Mouse (Mus musculus) c-Kit-positive CD71-positive TER-119-positive erythroid progenitor cells, embryonic 14.5 days (primary cell): ENCODE measurements around the gene Acot3.
"Not testable (repeated sequence)": the region's sequence is repeated elsewhere in the genome, so short reads cannot be mapped to it uniquely, and the experiment has no call there.

ENCODE experiments used
- DNase-seq: peaks from one replicate; pipeline ENCODE4 v3.0.0-alpha.2; 2013; ENCODE audit warnings: low spot score

The Acot3 gene

DNA sequence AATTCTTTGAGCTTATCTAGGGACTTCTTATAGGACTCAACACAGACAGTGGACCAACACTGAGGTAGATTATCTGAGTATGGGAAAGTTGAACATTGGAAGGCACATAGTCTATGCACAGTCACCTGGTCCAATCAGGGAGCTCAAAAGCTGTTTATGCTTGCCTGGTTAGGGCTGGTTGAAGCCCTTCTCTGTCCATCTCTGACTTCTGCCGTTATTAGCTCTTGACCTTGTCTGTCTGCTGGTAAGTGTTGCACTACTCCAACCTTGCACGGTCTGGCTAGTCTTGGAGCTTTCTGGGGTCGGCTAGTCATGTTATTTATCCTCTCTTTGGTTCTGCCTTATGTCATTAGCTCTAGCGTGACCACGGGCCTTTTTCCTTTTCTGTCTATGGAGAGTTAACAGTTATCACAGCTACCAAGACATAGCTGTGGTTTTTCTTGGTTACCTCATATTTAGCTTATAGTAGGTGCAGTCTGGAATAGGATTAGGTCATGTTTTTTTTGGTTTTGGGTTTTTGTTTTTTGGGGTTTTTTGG, at the start of gene Acot3:
Gene Acot3 (plus strand): TSS at position 208 of the 538 bp plus-strand sequence.
- DNase-seq: no peak

DNA sequence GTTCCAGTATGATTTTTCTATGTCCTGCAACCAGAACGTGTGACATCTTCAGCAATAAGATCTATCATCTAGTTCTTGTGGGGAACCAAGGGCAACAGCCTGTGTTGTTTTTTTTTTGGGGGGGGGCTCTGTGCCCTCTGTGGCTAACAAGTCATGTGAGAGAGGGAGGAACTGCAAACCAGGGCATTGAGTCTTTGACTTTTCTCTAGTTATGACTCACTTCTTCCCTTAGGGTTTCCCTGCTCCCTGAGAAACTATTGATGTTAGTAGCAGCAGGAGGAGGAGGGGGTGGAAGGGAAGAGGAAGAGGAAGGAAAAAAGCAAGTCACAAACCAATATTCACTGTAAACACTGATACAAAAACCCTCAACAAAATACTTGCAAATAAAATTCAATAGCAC, 48.1 kb upstream of the Acot3 start:
- DNase-seq: no peak

- no peak for DNase-seq
Measured at GRCm38 (mm10) chr12:84008251-84008650, 43.7 kb upstream of the Acot3 start.

DNA sequence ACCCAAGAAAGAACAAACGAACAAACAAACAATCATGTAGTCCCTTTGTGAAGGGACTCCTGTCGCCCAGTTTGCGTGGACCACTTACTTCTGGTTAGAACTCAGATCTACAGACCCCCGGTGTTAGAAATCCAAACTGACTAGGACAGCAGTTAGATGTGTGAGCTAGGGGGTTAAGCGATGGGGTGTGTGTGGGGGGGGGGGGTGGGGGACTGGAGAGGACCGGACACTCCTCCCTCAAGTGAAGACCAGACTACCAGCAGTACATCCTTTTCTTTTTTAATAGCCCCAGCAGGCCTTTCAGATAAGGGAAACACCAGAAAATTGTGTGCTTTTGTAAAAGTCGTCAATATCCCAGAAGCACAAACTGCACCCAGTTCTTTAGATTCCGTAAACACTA, 43.2 kb upstream of the Acot3 start:
- DNase-seq: no peak

DNA sequence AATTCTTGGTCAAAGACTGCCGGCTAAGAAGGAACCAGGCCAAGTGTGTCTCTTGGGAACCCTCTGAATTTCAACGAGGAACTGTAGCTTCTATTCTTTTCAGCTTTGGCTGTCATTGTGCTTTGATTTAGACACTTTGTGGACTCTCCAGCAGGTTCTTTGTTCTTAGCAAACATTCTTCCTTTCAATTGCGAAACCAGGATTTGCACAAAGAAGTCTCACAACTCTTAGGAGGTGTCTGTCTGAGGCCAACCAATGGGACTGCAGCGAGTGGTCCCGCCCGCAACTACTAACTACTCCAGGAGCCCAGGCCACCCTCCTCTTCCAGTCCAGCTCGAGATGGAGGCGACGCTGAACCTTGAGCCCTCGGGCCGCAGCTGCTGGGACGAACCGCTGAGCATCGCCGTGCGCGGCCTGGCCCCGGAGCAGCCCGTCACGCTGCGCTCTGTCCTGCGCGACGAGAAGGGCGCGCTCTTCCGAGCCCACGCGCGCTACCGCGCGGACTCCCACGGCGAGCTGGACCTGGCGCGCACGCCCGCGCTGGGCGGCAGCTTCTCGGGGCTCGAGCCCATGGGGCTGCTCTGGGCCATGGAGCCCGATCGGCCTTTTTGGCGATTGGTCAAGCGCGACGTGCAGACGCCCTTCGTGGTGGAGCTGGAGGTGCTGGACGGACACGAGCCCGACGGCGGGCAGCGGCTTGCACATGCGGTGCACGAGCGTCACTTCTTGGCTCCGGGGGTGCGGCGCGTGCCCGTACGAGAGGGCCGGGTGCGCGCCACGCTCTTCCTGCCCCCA, 42.6 kb upstream of the Acot3 start, which contains the start of gene Acot1:
Gene Acot1 (plus strand): TSS at position 320 of the 795 bp plus-strand sequence.
- not testable (repeated sequence) for DNase-seq

- no peak for DNase-seq
Measured at GRCm38 (mm10) chr12:84010201-84010600, 41.7 kb upstream of the Acot3 start.

GRCm38 (mm10) chr12:84011251-84012040, 40.5 kb upstream of the Acot3 start:
- DNase-seq: no peak

GRCm38 (mm10) chr12:84013130-84013529, 38.8 kb upstream of the Acot3 start:
- DNase-seq: no peak

DNA sequence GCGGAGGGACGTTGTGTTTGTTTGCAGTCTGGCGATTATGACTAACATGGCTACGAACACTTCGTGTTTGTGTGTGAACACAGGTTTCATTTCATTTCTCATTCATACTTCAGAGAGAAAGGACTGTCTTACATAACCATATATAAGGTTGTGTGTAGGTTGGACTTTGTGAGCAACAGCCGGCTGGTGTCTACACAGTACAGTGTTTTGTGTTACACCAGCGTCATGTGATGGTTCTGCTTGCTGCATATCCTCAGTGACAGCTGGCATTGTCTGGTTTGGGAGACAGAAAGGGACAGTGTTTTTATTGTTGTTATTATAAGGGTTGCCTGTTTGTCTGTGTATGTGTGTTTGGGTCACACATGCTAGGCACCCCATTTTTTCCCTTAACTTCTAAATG, 38.2 kb upstream of the Acot3 start:
- no peak for DNase-seq

DNA sequence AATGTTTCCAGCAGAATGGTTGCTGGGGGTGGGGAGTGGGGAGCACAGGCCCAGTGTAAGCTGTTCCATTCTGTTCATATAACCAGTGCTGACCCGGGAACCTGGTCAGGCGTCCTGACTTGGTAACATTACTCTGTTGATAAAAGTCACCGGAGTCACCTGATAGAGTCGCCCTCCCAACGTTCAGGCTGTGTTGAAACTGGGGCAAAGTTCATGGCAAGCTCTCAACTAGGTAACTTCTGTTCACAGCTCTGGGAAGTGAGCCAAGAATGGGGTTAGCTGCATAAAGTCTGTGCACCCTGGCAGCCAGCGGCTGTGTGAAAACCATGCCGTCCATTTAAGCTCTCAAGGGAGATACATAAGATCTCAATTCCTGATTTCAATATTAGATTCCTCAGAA, 31.4 kb upstream of the Acot3 start:
- DNase-seq: not testable (repeated sequence)

- DNase-seq: not testable (repeated sequence)
Measured at GRCm38 (mm10) chr12:84022266-84022665, 29.7 kb upstream of the Acot3 start.

GRCm38 (mm10) chr12:84023052-84023745, 28.7 kb upstream of the Acot3 start:
- no peak for DNase-seq

DNA sequence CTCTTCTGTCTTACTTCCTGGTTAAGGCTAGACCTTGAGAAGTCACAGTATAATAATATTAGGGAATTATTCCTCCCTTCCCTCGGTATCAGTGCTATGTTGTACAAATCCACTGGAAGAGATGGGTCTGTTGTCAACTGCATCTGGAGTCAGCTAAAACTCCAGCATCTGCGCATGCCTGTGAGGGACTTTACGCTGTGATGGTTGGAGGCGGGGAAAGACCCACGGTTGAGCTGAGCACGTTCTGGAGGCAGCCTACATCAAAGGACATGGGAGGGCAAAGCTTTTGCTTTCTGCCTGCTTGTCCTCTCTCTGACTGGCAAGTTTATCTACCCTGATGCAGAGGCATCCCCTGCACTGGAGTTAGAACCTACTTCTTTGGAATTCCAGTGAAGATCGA, 26.1 kb upstream of the Acot3 start:
- DNase-seq: no peak

GRCm38 (mm10) chr12:84028328-84028727, 23.6 kb upstream of the Acot3 start:
- not testable (repeated sequence) for DNase-seq

DNA sequence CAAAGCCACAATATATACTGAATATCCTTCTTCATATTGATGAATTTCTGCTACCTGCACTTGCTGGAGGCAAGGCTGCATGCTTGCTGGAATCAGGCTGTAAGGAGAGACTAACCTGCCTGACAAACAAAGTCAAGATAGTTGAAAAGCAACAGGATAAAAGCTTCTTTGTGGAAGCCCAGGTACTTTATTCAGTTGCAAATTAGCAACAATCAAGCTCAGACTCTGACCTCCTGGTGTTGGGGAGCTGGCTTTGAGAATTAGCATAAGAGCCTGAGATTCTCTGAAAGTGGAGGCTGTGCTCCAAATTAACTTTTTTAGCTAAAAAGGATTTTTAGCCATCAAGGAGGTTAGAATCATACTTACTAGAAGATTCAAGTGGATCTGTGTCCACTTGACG, 22.9 kb upstream of the Acot3 start:
- DNase-seq: not testable (repeated sequence)

DNA sequence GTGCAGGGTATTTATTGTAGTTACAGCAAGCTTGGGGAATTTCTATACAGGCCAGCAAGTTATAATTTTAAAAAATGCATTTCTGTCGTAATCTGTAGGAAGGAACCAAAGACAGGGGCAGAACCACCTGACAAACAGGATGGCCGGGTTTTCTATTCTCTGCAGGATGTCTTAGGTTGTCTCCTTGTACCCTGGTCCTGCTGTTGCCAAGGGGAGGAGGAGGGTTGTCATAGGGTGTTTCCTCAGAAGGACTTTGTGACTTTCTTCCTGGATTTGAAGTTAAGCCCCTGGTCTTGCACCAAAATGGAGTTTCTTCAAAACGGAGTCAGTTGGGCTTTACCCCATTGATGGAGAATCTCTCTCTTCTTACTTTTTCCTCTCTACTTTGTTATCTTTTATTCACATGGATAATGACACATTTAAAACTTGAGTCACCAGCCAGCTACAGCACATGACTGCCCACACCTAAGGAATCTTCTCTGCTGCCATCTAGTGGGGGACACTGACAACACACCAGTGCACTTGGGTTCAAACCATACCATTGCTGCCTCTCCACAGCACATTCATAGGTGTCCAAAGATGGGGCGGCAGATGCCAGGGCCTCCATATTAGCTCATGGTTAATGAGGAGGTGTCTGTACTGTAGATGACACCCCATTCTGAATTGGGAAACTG, 21.1 kb upstream of the Acot3 start:
- DNase-seq: peak; percentile 65

DNA sequence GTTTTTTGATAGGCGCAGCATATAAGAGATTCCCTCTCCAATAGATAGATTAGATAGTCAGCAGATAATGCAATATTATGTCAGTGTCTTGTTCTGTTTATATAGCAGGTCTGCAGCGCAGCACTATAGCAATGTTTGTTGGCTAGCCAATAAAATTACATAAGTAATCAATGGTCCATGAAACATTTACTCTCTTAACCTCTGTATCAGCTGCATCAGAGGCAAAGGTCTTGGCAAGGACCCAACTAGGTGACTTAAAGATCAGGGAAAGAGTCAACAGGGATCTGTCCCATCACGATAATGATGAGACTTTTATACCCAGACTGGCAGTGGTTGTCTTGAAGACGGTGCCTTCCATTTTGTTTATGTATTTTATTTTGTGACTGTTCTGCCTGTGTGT, 19.1 kb upstream of the Acot3 start:
- no peak for DNase-seq

DNA sequence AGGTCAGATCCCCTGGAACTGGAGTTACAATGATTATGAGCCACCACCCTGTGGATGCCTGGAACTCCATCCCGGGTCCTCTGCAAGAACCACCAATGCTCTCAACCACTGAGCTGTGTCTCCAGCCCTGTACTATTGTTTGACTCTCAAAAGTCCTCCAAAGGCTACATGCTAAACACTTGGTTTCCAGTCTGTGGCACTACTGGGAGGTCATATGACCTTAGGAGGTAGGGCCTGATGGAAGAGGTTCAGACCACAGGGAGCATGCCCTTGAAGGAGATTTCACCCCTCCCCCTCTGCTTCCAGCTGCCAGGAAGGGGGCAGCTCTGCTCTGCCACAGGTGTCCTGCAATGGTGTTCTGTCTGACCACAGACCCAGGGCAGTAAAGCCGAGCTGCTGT, 18.6 kb upstream of the Acot3 start:
- DNase-seq: not testable (repeated sequence)

DNA sequence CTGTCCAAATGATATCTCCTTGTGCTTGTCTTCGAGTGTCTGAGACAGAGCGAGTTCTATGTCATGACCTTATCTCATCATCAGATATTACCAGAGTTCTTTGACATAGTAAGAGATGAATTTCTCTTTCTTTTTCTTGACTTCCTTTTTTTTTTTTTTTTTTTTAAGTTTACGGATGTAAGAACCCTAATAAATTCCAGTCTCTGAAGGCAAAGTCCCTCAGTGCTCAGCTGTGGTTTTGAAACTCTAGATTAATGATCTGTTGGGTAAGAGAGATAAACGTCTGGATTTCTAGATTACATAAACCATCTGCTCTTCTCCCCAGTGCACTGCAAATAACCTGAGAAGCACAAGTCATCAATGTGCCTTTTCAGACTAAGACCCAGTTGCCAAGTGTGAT, 17.8 kb upstream of the Acot3 start:
- no peak for DNase-seq

DNA sequence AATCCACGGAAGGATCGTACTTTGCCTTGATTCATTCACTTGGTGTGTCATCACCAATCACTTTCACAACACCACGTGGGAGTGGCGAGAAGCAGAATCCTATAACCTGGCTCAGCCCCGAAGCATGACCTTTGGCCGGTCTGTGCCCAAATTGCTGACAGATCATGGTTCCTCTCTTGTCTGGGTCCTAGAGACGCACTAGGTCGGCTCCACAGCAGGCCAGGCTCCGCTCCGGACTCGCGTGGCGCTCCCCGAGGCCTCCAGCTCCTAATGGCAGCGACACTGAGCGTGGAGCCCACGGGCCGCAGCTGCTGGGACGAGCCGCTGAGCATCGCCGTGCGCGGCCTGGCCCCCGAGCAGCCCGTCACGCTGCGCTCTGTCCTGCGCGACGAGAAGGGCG, 13.7 kb upstream of the Acot3 start, which contains the start of gene Acot4:
Gene Acot4 (plus strand): TSS at position 139 of the 400 bp plus-strand sequence.
- not testable (repeated sequence) for DNase-seq

DNA sequence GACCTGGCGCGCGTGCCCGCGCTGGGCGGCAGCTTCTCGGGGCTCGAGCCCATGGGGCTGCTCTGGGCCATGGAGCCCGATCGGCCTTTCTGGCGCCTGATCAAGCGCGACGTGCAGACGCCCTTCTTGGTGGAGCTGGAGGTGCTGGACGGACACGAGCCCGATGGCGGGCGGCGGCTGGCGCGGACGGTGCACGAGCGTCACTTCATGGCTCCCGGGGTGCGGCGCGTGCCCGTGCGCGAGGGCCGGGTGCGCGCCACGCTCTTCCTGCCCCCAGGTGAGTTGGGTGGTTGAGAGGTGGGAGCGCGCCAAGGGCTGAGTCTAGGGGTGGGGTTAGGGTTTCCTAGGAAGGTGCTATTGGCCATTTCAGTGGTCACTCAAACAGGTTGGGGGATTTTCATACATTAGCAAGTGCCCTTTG, 13.2 kb upstream of the Acot3 start, which contains the start of gene Gm49366:
Gene Gm49366 (plus strand): TSS at position 245 of the 421 bp plus-strand sequence.
- not testable (repeated sequence) for DNase-seq
